Mouse (Mus musculus) lung, adult 2 months (tissue): ENCODE measurements around the gene Mrc1.

Source experiments
- CTCF ChIP-seq: fragments of 200-500 bp; IDR thresholded peaks from 2 replicates; pipeline ENCODE4 v1.5.1; 2011; ENCODE audit warnings: mild to moderate bottlenecking, low read length, control low read depth; ENCODE audit not compliant: insufficient read depth
- POLR2A ChIP-seq: fragments of 200-500 bp; IDR thresholded peaks from 2 replicates; pipeline ENCODE4 v1.6.1; 2011; ENCODE audit warnings: low read depth, mild to moderate bottlenecking, control low read depth, low read length, borderline replicate concordance; ENCODE audit errors: extremely low read depth

DNA sequence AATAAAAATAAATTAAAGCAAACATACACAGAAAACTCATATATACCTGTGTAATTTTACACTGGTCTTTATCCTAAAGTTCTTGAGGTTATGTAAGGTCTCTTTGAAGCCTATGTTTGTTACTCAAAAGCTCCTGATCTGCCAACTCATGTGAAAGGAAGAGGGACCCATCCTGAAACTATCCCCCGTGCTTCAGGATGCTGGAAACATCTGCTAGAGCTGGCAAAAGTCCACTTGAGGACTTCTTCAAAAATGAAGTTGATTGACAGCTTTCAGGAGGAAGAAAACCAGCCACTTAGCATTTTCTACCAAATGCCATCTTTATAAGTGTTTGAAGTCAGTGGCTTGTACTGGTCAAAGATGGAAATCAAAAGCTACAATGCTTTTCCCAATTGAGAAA is 40.0 kb downstream of the Mrc1 start:
- TF ChIP-seq POLR2A (no peak), CTCF (no peak)
